Mouse (Mus musculus): Measurements from ENCODE around the gene Vmn1r76. TPM values are rescaled to one million over a fixed set of nuclear protein-coding genes. Genes with fewer than 3 reads are reported as not detected.

The Vmn1r76 gene
- not detected in 2 replicates for polyA plus RNA-seq (2015; fragmentation: Nextera tagmentation; extraction: Ambion mirVana)

- H3K27me3 ChIP-seq = no peaks in the 10 kb centered on the region
- no peak for ATAC-seq (ENCODE audit: insufficient read depth)
Measured at GRCm38 (mm10) chr7:11938113-11938512, at the start of gene Vmn1r76. TSS of gene Vmn1r76 (minus strand) at chr7:11938213.

DNA sequence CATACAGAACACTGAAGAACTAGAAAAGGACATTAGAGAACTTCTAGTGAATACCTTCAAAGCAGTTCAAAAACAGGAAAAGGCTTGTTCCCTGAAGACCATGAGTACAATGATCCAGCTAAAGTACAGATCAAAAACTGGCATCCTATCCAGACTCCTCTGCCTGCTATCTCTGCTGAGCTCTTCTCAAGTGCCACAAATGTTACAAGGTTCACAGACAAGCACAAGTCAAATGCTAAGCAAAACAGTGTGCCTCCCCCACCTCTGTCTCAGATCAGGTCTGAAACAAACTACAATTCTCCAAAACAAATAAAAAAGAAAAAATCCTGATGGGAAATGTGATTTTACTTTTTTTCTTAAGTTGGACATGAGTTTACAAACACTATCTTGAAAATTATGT lies 34.6 kb upstream of the Vmn1r76 start:
- no peak for ATAC-seq (ENCODE audit: insufficient read depth)
- H3K9ac ChIP-seq = no peak overlapping the region

More at GRCm38 (mm10) chr7:11938113-11938512, at the start of gene Vmn1r76:
- Histone ChIP-seq H3K36me3 (replicated peaks) (no peaks in the 10 kb centered on the region), H3K9me3 (replicated peaks) (no peaks in the 10 kb centered on the region; the same call in 1 of the 2 replicates), H3K27ac (replicated peaks) (no peak within 1 kb of the TSS), H3K4me2 (no peak within 1 kb of the TSS), H3K9ac (no peak within 1 kb of the TSS), H3K4me3 (replicated peaks) (no peak within 1 kb of the TSS), H3K4me1 (replicated peaks) (no peaks in the 10 kb centered on the region)

DNA sequence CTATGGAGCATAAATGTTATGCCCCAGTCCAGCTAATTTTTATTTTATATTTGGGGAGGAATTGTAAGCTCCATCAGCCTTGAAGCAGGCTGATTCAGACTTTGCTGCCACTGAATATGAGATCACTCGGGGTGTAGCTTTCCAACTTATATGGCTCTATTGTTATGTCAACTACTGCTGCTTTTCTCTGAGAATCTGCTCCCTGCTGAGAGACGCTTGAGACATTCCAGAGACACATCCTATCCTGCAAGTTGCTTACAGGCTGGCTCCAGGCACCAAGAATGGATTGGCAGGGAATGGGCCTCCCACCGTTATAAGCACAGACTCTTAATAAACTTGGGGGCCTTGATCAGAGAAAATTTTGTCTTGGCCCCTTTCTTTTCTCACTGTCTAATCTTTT lies 10.0 kb upstream of the Vmn1r76 start:
- 56% methylated on average over 3 of the region's 3 CpGs for WGBS (ENCODE audit: insufficient replicate concordance)
- H3K36me3 ChIP-seq (replicated peaks) = no peaks in the 10 kb centered on the region
- H3K4me1 ChIP-seq (replicated peaks) = no peaks in the 10 kb centered on the region
- no peak for ATAC-seq (ENCODE audit: insufficient read depth)
- no peak overlapping the region for H3K27ac ChIP-seq (replicated peaks)
- no peak overlapping the region for H3K4me2 ChIP-seq
- H3K4me3 ChIP-seq (replicated peaks) = no peak overlapping the region
- no peaks in the 10 kb centered on the region for H3K27me3 ChIP-seq
- H3K9ac ChIP-seq = no peak overlapping the region
- H3K9me3 ChIP-seq (replicated peaks) = no peaks in the 10 kb centered on the region

More for the DNA sequence above, 34.6 kb upstream of the Vmn1r76 start:
- no peak overlapping the region for H3K27ac ChIP-seq (replicated peaks)
- no peaks in the 10 kb centered on the region for H3K27me3 ChIP-seq
- H3K9me3 ChIP-seq (replicated peaks) = peaks cover 2% of the 10 kb centered on the region; the same call in 1 of the 2 replicates
- no peaks in the 10 kb centered on the region for H3K36me3 ChIP-seq (replicated peaks)
- no peak overlapping the region for H3K4me3 ChIP-seq (replicated peaks)
- H3K4me2 ChIP-seq = no peak overlapping the region
- no peaks in the 10 kb centered on the region for H3K4me1 ChIP-seq (replicated peaks)

DNA sequence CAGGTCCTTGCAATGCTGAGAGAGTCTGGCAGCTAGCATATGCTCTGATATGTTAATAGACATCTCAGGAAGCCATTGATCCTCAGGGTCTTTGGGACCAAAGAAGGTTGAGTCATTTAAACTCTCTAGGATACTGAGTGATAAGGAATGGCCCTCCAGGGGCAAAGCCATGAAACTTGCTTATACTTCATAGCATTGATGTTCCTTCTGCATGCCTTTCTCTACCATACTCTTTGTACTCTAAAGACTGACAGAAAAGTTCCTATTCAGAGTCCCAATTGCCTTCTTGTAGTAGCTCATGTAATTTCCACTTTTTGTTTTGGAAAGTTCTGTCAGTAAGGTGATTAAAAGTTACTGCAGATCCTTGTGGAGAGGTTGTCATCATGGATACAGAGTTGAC lies 63.7 kb downstream of the Vmn1r76 start, which contains the start of gene Vmn1r75:
Gene Vmn1r75, plus strand, starts transcription at position 301 of the 400 bp plus-strand sequence.
- ATAC-seq (ENCODE audit: insufficient read depth) = no peak
- H3K4me2 ChIP-seq = no peak within 1 kb of the TSS
- H3K27me3 ChIP-seq = no peaks in the 10 kb centered on the region
- no peak within 1 kb of the TSS for H3K4me3 ChIP-seq (replicated peaks)
- H3K9me3 ChIP-seq (replicated peaks) = no peaks in the 10 kb centered on the region
- H3K9ac ChIP-seq = no peak within 1 kb of the TSS
- H3K27ac ChIP-seq (replicated peaks) = no peak within 1 kb of the TSS
- no peaks in the 10 kb centered on the region for H3K36me3 ChIP-seq (replicated peaks)
- H3K4me1 ChIP-seq (replicated peaks) = no peaks in the 10 kb centered on the region

Other genes starting within 250 kb of the Vmn1r76 start
- gene Vmn1r73, start 207.9 kb downstream of the Vmn1r76 start, polyA plus RNA-seq (2015; fragmentation: Nextera tagmentation; extraction: Ambion mirVana) = not detected in 2 replicates
- not detected in 2 replicates for gene Vmn1r74, start 104.2 kb downstream of the Vmn1r76 start, polyA plus RNA-seq (2015; fragmentation: Nextera tagmentation; extraction: Ambion mirVana)
- not detected in 2 replicates for gene Vmn1r75, start 63.6 kb downstream of the Vmn1r76 start, polyA plus RNA-seq (2015; fragmentation: Nextera tagmentation; extraction: Ambion mirVana)
- gene Vmn1r77, start 98.5 kb upstream of the Vmn1r76 start, polyA plus RNA-seq (2015; fragmentation: Nextera tagmentation; extraction: Ambion mirVana) = not detected in 2 replicates
- gene Vmn1r78, start 212.0 kb upstream of the Vmn1r76 start, polyA plus RNA-seq (2015; fragmentation: Nextera tagmentation; extraction: Ambion mirVana) = not detected in 2 replicates
- gene Vmn1r79, start 233.1 kb upstream of the Vmn1r76 start, polyA plus RNA-seq (2015; fragmentation: Nextera tagmentation; extraction: Ambion mirVana) = not detected in 2 replicates

Data from liver, embryonic 15.5 days (tissue).